Mouse (Mus musculus): ENCODE measurements around the gene Ambra1.

- TF ChIP-seq POLR2A (IDR thresholded peaks at IDR 0.05; ENCODE audit: insufficient read depth, low read depth, low read length) (no peak), CTCF (IDR thresholded peaks at IDR 0.05) (no peak)
These were observed 122.7 kb downstream of the Ambra1 start for GRCm38 (mm10) chr2:91852446-91853191.

Data from heart, adult 2 months (tissue).